Mouse (Mus musculus): ENCODE results near the gene Atp6v1e1.

Gene Atp6v1e1

DNA sequence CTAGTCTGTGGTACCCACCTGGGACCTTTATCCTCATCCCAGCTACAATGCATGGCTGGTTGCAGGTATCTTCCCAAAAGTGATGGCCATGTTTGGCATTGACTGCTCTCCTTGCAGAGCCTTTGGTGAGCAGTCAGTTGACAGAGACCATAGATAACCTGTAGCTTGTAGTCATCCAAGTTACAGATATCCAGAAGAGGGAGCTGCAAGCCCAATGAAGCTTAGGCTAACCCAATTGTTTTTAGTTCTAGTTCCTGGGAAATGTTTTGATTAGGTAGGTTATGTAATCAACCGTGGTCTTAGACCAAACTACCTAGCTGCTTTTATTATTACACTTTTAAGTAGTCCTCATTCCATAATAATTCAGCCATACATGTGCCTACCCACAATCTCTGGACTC, 51.2 kb downstream of the Atp6v1e1 start:
- no peak for DNase-seq (ENCODE audit: low spot score in 2 of 2)

DNA sequence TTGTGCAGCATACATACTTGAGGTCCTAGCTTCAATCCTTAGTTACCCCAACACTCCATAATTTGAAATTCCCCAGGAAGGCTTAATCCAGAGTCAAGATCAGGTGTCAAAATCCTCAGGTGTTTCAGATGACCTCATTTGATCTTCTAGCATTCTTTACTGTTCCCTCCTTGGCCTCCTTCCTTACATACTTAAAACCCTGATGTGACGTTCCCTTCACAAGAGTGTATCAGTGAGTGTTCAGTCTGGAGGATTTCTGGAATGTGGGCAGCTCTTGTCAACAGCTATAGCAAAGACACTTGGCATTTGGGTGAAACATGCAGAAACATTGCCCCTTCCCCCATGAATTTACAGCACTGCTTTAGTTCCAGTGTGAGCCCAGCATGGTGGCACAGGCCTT, 52.6 kb downstream of the Atp6v1e1 start:
- DNase-seq (ENCODE audit: low spot score in 2 of 2) = no peak

DNA sequence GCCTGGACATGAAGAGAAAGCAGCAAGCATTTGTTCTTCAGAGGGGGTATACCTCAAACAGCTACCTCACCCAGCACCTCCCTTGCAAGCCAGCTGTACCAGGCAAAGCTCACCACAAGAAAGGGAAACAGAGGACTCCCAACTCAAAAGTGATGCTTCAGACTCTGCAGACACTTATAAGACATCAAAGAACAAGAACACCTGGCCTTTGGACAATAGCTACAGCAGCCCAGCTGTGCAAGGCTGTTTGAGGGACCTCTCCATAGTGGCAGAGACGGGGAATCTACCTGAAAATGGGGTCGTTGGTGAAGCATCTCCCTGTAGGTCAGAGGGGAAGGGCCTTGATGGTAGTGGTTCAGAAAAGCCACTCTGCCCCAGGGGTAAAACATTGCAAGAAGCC, 61.4 kb downstream of the Atp6v1e1 start:
- DNase-seq (ENCODE audit: low spot score in 2 of 2) = no peak

DNA sequence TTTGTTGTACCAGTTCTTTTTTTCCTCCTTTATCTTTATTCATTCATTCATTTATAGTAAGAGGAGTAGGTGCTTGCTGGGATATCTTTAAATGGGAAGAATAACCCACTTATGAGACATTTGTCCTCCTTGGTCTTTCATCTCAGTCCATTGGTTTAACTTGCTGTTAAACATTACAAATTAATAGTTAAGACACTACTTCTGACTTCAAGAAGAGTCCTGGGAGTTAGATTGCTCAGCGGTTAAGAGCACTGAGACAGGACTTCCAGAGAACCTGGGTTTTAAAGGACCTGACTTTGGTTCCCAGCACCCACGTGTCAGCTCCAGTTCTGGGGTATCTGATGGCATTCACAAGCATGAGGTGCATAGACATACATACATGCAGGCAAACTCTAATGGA, 76.2 kb downstream of the Atp6v1e1 start:
- no peak for DNase-seq (ENCODE audit: low spot score in 2 of 2)
